Mouse (Mus musculus): Measurements from ENCODE around the gene Sis.

Gene Sis

GRCm38 (mm10) chr3:72967675-72968074 is at the start of gene Sis:
Gene Sis, minus strand, starts transcription at chr3:72967863.
- DNase-seq, result no peak

- DNase-seq, result no peak
These were observed 38.4 kb upstream of the Sis start for GRCm38 (mm10) chr3:73006045-73006444.

GRCm38 (mm10) chr3:73002933-73003696 is 35.5 kb upstream of the Sis start:
- DNase-seq, result no peak

- no peak for DNase-seq
These were observed 29.9 kb upstream of the Sis start for GRCm38 (mm10) chr3:72997517-72997916.

- no peak for DNase-seq
These were observed 23.3 kb upstream of the Sis start for GRCm38 (mm10) chr3:72990992-72991391.

- no peak for DNase-seq
These were observed 8.9 kb upstream of the Sis start for GRCm38 (mm10) chr3:72976602-72977001.

GRCm38 (mm10) chr3:72918919-72919526 is 48.6 kb downstream of the Sis start:
- DNase-seq, result no peak

GRCm38 (mm10) chr3:72882501-72882900 is 85.2 kb downstream of the Sis start:
- no peak for DNase-seq

- DNase-seq, result no peak
These were observed 99.5 kb downstream of the Sis start for GRCm38 (mm10) chr3:72868141-72868540.

GRCm38 (mm10) chr3:72858738-72859137 is 108.9 kb downstream of the Sis start:
- no peak for DNase-seq

- no peak for DNase-seq
These were observed 112.3 kb downstream of the Sis start for GRCm38 (mm10) chr3:72855405-72855804.

GRCm38 (mm10) chr3:72840641-72841040 is 127.0 kb downstream of the Sis start:
- no peak for DNase-seq
